Mouse (Mus musculus) forebrain, embryonic 14.5 days (tissue): ENCODE measurements around the gene Ints14. TPM values are rescaled to one million over a fixed set of nuclear protein-coding genes. Genes with fewer than 3 reads are reported as not detected.
"Not testable (repeated sequence)": the region's sequence is repeated elsewhere in the genome, so short reads cannot be mapped to it uniquely, and the experiment has no call there.

Experiments used
- ATAC-seq: fragments of 200-750 bp; cut with Nextera tagmentation; 2 replicates; pipeline ENCODE4 v1.8.0; 2017; ENCODE audit warnings: mild to moderate bottlenecking, moderate library complexity
- DNase-seq: peaks from one replicate; pipeline ENCODE4 v3.0.0-alpha.2; 2015; ENCODE audit warnings: low spot score
- H3K27ac ChIP-seq: fragments of 300-500 bp; sonication (generic); 2 replicates; pipeline ENCODE4 v1.5.1; 2014; ENCODE audit warnings: low read depth, mild to moderate bottlenecking, control low read depth, low read length, moderate library complexity
- H3K27me3 ChIP-seq: fragments of 300-500 bp; sonication (generic); replicated peaks from 2 replicates; pipeline ENCODE4 v1.6.1; 2014; ENCODE audit warnings: low read length, control low read depth, mixed read lengths; ENCODE audit not compliant: control insufficient read depth, insufficient read depth
- H3K36me3 ChIP-seq: fragments of 300-500 bp; sonication (generic); 2 replicates; pipeline ENCODE4 v1.6.1; 2014; ENCODE audit warnings: low read length, control low read depth; ENCODE audit not compliant: control insufficient read depth, insufficient read depth
- H3K4me1 ChIP-seq: fragments of 300-500 bp; sonication (generic); 2 replicates; pipeline ENCODE4 v1.6.1; 2014; ENCODE audit warnings: antibody characterized with exemption, low read length, control low read depth; ENCODE audit not compliant: control insufficient read depth, insufficient read depth
- H3K4me2 ChIP-seq: fragments of 300-500 bp; sonication (generic); 2 replicates; pipeline ENCODE4 v1.6.1; 2014; ENCODE audit warnings: mild to moderate bottlenecking, control low read depth, low read length
- H3K4me3 ChIP-seq: fragments of 300-500 bp; sonication (generic); 2 replicates; pipeline ENCODE4 v1.5.1; 2014; ENCODE audit warnings: low read depth, low read length, control low read depth
- H3K9ac ChIP-seq: fragments of 300-500 bp; sonication (generic); 2 replicates; pipeline ENCODE4 v1.6.1; 2014; ENCODE audit warnings: mild to moderate bottlenecking, low read length, control low read depth, moderate library complexity
- H3K9me3 ChIP-seq: fragments of 300-500 bp; sonication (generic); replicated peaks from 2 replicates; pipeline ENCODE4 v1.6.1; 2016; ENCODE audit warnings: low read length, control low read depth, mixed read lengths; ENCODE audit not compliant: control insufficient read depth
- WGBS: fragments of 180-500 bp; shearing (Covaris S2); extraction: QIAGEN DNeasy Blood & Tissue Kit; methylation state at CpG from one replicate; pipeline ENCODE4 v1.1.7; 2014; 5-methylcytosine and 5-hydroxymethylcytosine counted together
- polyA plus RNA-seq: library from polyadenylated mRNA; unstranded; fragments of >200 nt; fragmentation: Nextera tagmentation; extraction: Ambion mirVana; gene quantifications from 2 replicates; pipeline ENCODE4 v1.2.1, GENCODE M21; 2014

The Ints14 gene
- polyA plus RNA-seq, 1 experiment from 2014 or later: 49.8 TPM

- no peak for ATAC-seq
Observed at GRCm38 (mm10) chr9:65020128-65020527, 59.4 kb downstream of the Ints14 start.

DNA sequence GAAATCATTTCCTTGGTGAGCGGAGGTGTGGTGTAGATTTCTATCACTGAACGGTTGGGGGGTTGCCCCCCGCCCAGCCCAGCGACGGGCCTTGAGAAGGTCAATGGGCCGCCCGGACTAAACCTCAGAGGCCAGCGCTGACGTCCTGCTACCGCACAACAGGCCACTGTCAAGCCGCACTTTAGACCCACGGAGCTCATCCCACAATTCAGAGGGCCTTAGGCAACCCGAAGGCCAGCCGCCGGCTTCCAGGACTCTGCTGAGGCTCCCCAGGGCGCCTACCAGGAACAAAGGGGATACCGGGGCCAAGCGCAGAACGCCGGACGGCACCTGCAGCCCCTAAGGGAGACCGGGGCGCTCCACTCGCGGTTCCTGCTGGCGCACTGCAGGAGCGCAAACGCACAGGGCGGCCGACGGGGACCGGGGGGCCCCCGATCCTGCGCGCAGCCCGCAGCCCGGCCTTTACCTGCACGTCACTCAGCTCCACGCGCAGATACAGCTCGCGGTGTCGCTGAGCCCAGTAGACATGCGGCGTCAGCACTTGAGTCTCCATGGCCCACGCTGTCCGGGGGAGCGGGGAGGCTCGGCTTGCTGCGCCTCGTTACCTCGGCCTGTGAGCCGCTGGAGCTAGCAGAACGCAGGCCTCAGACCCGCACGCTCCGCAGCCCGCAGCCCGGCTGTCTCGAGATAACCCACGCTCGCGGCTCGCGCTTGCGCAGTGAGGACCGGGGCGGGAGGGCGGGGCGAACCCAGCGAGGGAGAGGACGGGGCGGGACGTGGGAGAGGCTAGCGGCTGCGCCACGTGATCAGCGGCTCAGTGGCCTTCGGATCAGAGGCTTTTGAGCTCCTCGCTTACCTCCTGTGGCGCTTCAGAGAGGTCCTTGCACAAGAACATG lies 60.5 kb downstream of the Ints14 start, which contains the start of gene Hacd3:
TSS of gene Hacd3 (minus strand) at position 703 of the 896 bp plus-strand sequence.
- no peaks in the 10 kb centered on the region for H3K9me3 ChIP-seq
- no peaks in the 10 kb centered on the region for H3K36me3 ChIP-seq
- peak within 1 kb of the TSS; percentile 100 for H3K4me3 ChIP-seq
- peak; percentile 96 for DNase-seq
- peaks cover 38% of the 10 kb centered on the region for H3K4me1 ChIP-seq
- peak within 1 kb of the TSS; percentile 63 for H3K4me2 ChIP-seq
- no peaks in the 10 kb centered on the region for H3K27me3 ChIP-seq
- peak within 1 kb of the TSS; percentile 88 for H3K27ac ChIP-seq
- peak within 1 kb of the TSS; percentile 99 for H3K9ac ChIP-seq
- under 1% methylated on average over 80 of the region's 81 CpGs for WGBS
- peak; percentile 95 for ATAC-seq

More at GRCm38 (mm10) chr9:65020128-65020527, 59.4 kb downstream of the Ints14 start:
- 73% methylated on average over 4 of the region's 4 CpGs for WGBS
- peaks cover 44% of the 10 kb centered on the region for H3K4me1 ChIP-seq
- peak overlapping the region; percentile 99 for H3K9ac ChIP-seq
- H3K4me3 ChIP-seq: peak overlapping the region; percentile 100
- peak overlapping the region; percentile 63 for H3K4me2 ChIP-seq
- H3K27me3 ChIP-seq: no peaks in the 10 kb centered on the region
- no peak overlapping the region for H3K27ac ChIP-seq
- H3K9me3 ChIP-seq: no peaks in the 10 kb centered on the region
- DNase-seq: no peak
- H3K36me3 ChIP-seq: no peaks in the 10 kb centered on the region

DNA sequence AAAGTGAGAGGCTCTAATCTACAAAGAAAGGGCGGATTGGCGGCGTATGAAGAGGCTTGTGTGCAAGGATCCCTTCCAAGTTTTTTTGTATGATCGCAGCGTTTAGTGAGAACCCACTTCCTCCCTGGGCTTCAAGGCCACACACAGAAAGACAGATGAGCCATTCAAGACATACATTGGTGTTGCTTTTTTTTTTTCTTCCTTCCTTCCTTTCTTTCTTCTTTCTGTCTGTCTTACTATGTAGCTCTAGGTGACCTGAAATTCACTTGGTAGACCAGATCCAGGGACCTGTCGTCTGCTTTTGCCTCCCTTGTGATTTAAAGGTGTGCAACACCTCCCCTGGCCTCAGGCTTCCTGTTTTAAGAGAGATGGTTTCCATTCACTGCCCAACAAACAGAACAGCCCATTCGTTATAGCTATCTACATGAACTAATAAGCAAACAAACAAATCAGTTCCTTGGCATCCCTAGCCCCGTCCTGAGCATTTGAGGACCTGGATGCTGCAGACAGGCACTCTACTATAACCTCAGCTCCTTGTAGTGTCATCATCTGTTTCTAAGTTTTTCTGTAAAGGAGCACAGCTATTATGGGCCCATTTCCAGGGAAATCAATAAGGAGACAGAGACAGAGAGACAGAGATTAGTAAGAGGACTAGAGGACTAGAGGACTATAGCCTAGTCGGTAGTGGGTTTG lies 61.3 kb downstream of the Ints14 start:
- H3K36me3 ChIP-seq: no peaks in the 10 kb centered on the region
- no peaks in the 10 kb centered on the region for H3K27me3 ChIP-seq
- DNase-seq: no peak
- WGBS: 13% methylated on average over 9 of the region's 9 CpGs
- no peak for ATAC-seq
- H3K9me3 ChIP-seq: no peaks in the 10 kb centered on the region
- peak overlapping the region; percentile 88 for H3K27ac ChIP-seq
- H3K9ac ChIP-seq: peak overlapping the region; percentile 99
- peaks cover 30% of the 10 kb centered on the region for H3K4me1 ChIP-seq
- peak overlapping the region; percentile 100 for H3K4me3 ChIP-seq
- H3K4me2 ChIP-seq: peak overlapping the region; percentile 63

GRCm38 (mm10) chr9:65022580-65023135 lies 62.0 kb downstream of the Ints14 start:
- Histone ChIP-seq H3K9me3 (no peaks in the 10 kb centered on the region), H3K36me3 (no peaks in the 10 kb centered on the region), H3K4me3 (no peak overlapping the region), H3K9ac (no peak overlapping the region), H3K27me3 (no peaks in the 10 kb centered on the region), H3K4me1 (peaks cover 28% of the 10 kb centered on the region), H3K27ac (no peak overlapping the region), H3K4me2 (no peak overlapping the region; the same call in 1 of the 2 replicates)
- 61% methylated on average over 4 of the region's 4 CpGs for WGBS
- no peak for ATAC-seq
- no peak for DNase-seq

DNA sequence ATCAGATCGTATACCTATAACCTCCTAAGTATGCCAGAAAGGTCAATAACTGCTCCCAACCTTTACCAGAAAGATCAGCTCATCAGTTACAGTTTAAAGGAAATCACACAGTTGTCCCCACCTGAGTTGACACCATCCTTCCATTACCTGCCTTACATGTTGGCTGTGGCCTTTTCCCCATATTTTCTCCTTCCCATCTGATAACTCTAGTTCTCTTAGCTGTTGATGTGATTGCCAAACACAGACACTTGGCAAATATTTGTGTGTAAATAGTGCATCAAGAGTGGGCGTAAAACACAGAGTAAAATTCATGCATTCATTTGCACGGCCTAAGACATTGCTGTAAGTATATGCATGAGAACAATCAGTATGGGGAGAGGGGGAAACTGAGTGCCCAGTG lies 62.7 kb downstream of the Ints14 start:
- H3K4me2 ChIP-seq: no peak overlapping the region
- no peak overlapping the region for H3K4me3 ChIP-seq
- H3K9ac ChIP-seq: no peak overlapping the region
- 95% methylated on average over 3 of the region's 3 CpGs for WGBS
- DNase-seq: no peak
- no peaks in the 10 kb centered on the region for H3K9me3 ChIP-seq
- no peak overlapping the region for H3K27ac ChIP-seq
- no peaks in the 10 kb centered on the region for H3K36me3 ChIP-seq
- no peak for ATAC-seq
- H3K4me1 ChIP-seq: peaks cover 21% of the 10 kb centered on the region
- H3K27me3 ChIP-seq: no peaks in the 10 kb centered on the region

GRCm38 (mm10) chr9:65027241-65027640 lies 66.5 kb downstream of the Ints14 start:
- ATAC-seq (no peak), DNase-seq (no peak)
- WGBS: 88% methylated on average over 7 of the region's 7 CpGs
- no peak overlapping the region for H3K4me3 ChIP-seq
- no peaks in the 10 kb centered on the region for H3K9me3 ChIP-seq
- no peak overlapping the region for H3K9ac ChIP-seq
- H3K27me3 ChIP-seq: no peaks in the 10 kb centered on the region
- H3K27ac ChIP-seq: no peak overlapping the region
- H3K4me2 ChIP-seq: no peak overlapping the region
- H3K4me1 ChIP-seq: no peaks in the 10 kb centered on the region; the same call in 1 of the 2 replicates
- no peaks in the 10 kb centered on the region for H3K36me3 ChIP-seq

GRCm38 (mm10) chr9:65028313-65028712 lies 67.6 kb downstream of the Ints14 start:
- no peak for ATAC-seq
- no peak for DNase-seq
- H3K27me3 ChIP-seq: no peaks in the 10 kb centered on the region
- no peak overlapping the region for H3K9ac ChIP-seq
- no peak overlapping the region for H3K4me3 ChIP-seq
- H3K36me3 ChIP-seq: no peaks in the 10 kb centered on the region
- no peak overlapping the region for H3K4me2 ChIP-seq
- H3K9me3 ChIP-seq: no peaks in the 10 kb centered on the region
- WGBS: 91% methylated on average over 5 of the region's 5 CpGs
- peaks cover 5% of the 10 kb centered on the region for H3K4me1 ChIP-seq
- no peak overlapping the region for H3K27ac ChIP-seq

DNA sequence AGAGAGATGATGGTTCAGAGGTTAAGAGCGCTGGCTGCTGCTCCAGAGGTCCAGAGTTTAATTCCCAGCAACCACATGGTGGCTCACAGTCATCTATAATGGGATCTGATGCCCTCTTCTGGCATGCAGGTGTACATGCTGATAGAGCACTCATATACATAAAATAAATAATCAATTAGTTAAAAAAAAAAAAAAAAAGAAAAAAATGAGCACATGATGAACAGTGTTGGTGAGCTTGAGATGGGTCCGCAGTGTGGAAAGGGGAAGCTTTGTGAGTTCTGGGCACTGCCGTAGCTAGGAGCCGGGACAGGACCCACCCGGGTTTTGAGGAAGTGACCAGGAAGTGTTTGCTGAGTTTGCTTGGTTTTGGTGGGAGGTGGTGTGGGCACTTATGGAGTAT lies 70.7 kb downstream of the Ints14 start:
- ATAC-seq, H3K4me2 ChIP-seq, H3K4me3 ChIP-seq, H3K9me3 ChIP-seq, H3K27ac ChIP-seq, H3K4me1 ChIP-seq, DNase-seq, H3K27me3 ChIP-seq, H3K9ac ChIP-seq, H3K36me3 ChIP-seq: not testable (repeated sequence)
- WGBS: 71% methylated on average over 5 of the region's 5 CpGs
